Mouse (Mus musculus) T-helper 2 cell (primary cell): Measurements from ENCODE around the gene Ddb2.

Source experiments
- in situ Hi-C: fragments of 300-600 bp; cut with MboI, MseI; formaldehyde crosslinking; loops from one replicate; pipeline ENCODE4 v1.15.1; 2025; ENCODE audit warnings: high pct_unique_total_duplicates

The Ddb2 gene

GRCm38 (mm10) chr2:91190501-91190900 lies 46.3 kb downstream of the Ddb2 start:
- in situ Hi-C loops: loop anchor here (5.0 kb wide), 1 partner anchor 67 kb away; the partner anchor contains the start of gene Pacsin3

GRCm38 (mm10) chr2:91187431-91187830 lies 49.4 kb downstream of the Ddb2 start:
- in situ Hi-C loops: no loop called here

- in situ Hi-C loops: no loop called here
These were observed 50.6 kb downstream of the Ddb2 start for GRCm38 (mm10) chr2:91186208-91186607.

DNA sequence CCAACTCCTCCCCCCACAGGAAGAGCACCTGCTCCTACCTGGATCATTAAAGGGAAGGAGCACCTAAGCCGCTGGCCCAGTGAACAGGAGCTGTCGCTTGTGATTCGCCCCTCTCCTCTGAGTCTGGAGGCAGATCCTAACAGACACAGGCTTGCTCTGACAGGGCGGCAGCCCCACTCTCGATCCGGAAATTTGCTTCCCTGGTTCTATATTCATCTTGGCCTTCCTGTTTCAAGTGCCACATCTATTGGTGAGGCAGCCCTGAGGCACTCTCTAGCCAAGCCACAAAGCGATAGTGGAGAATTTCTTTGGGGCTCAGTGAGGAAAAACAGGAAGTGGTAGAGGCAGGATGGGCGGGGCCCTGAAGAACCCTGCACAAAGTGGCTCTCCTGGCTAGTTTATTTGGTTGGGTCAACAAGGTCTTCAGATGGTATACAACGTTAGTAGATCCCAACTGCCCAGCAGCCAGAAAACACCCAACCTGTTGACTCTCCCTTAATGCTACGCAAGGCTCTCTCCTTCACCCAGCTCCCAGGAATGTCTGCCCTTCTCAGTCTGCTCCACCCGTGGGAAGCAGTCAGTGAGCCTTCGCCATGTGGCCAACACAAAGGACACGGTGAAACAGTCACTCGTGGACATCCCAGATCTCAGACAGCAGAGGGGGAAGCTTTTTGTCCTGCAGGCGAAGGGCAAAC lies 52.9 kb downstream of the Ddb2 start, which contains the start of gene Madd:
Gene Madd (minus strand): TSS at position 127 of the 695 bp plus-strand sequence.
- in situ Hi-C loops: no loop called here

DNA sequence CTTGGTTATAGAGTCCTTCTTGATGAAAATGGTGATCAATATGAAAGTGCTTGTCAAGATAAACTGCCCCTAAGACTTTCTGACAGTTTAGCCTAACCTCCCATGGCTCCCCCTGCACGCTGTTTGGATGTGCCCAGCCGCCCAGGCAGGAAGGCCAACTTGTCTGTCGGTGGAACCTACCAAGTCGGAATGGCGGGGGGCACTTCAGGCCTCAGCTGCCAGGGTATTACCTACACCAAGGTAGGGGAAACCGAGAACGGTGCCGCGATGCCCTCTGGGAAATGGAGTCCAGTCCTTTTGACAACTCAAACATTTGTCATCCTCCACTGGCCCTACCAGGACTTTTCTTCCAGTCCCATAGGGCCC lies 53.7 kb downstream of the Ddb2 start:
- in situ Hi-C loops: no loop called here

DNA sequence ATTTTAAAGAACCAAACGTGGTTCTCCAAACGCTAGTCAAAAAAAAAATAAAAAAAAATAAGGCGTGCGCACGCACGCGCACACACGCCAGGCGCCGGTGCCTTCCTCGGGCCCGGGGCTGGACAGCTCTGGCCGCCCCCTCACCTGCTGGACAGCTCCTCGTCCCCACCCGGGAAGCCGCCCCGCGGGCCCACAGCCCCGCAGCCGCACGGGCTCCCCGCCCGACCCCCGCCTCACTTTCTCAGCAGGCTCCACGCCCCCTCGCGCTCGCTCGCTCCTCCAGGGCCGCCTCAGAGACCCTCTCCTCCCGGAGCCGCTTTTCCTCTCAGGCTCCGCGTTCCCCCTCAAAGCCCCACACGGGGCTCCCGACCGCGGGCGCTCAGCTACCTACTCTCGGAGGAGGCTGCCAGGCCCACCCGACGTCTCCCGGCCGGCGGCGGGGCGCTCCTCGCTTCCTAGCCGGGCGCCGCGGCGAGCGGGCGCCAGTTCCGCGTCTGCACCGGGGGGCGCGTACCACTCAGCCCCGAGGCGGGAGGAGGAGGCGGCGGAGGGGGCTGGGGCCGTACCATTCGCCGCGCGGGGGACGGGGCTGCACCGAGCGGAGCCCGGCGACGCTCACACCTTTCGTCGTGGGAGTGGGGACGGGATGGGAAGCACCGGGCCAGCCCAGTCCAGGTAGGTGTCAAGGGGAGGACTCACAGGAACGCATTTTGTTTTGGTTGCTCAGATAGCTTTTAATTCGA lies 54.2 kb downstream of the Ddb2 start:
- in situ Hi-C loops: no loop called here

DNA sequence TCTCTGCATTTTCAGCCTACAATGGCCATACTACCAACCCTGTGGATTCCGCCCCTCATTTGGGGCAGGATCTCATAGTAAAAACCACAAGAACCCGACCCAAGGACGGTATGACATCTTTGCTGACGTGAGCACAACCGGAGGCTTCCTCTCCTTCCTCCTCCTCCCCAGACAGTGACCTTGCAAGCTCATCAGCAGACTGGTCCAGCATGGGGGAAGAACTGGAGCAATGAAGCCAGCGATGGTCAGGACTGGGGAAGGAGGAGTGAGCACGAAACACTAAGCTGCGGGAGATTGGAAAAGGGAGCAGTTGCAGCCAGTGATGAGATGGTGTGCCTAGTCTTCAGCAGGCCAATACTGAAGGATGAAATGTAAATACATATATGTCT lies 54.8 kb downstream of the Ddb2 start:
- in situ Hi-C loops: no loop called here

GRCm38 (mm10) chr2:91180706-91181105 lies 56.1 kb downstream of the Ddb2 start:
- in situ Hi-C loops: no loop called here

GRCm38 (mm10) chr2:91179825-91180224 lies 57.0 kb downstream of the Ddb2 start:
- in situ Hi-C loops: no loop called here

DNA sequence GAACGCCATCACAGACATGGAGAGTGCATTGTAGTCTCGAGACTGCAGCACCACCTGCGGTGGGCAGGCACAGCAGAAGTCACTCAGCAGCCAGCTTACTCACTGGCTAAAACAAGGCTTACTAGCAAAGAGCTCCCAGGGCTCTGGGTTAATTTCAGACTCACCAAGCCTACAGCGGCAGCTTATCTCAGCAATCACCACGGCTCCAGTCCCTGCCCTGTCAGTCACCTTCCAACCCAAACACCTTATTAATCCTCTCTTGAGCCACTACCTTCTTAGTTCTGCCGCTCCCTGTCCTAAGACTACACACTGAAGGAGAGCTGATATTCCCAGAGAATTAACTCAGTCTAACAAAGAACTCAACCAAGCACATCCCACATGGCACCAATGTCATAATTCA lies 60.5 kb downstream of the Ddb2 start:
- in situ Hi-C loops: no loop called here

DNA sequence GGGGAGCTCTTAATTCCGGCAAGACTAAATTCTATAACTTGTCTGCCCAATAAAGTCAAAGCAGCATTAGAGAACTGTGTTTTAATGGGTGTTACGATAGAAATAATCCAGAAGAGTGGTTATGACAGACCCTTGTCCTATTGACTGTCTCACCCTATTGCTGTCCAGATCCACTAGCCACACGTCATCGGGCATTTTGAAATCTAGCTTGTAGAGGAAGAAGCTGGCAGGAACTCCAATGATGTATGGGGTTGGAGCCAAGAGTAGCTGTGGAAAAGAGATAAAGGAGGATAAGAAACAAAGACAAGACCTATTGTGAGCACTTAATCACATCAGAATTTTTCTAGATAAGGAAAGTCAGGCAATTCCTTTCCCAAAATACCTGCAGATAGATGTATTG lies 61.3 kb downstream of the Ddb2 start:
- in situ Hi-C loops: no loop called here

GRCm38 (mm10) chr2:91169587-91170322 lies 67.0 kb downstream of the Ddb2 start:
- in situ Hi-C loops: no loop called here

- in situ Hi-C loops: no loop called here
These were observed 69.2 kb downstream of the Ddb2 start for GRCm38 (mm10) chr2:91167629-91168028.

GRCm38 (mm10) chr2:91164991-91165390 lies 71.8 kb downstream of the Ddb2 start:
- in situ Hi-C loops: no loop called here

GRCm38 (mm10) chr2:91163532-91163931 lies 73.2 kb downstream of the Ddb2 start:
- in situ Hi-C loops: no loop called here

GRCm38 (mm10) chr2:91162952-91163351 lies 73.8 kb downstream of the Ddb2 start:
- in situ Hi-C loops: no loop called here
